Mouse (Mus musculus) intestine, embryonic 16.5 days (tissue): Measurements from ENCODE around the gene Itga3. TPM values are rescaled to one million over a fixed set of nuclear protein-coding genes. Genes with fewer than 3 reads are reported as not detected.
A peak's percentile ranks its signal among the peaks of the same experiment; 100 is the strongest.

ENCODE experiments used
- ATAC-seq: fragments of 200-750 bp; cut with Nextera tagmentation; 2 replicates; pipeline ENCODE4 v1.8.0; 2017; ENCODE audit warnings: moderate TSS enrichment, moderate library complexity
- H3K27ac ChIP-seq: fragments of 300-500 bp; sonication (generic); 2 replicates; pipeline ENCODE4 v1.5.1; 2014; ENCODE audit warnings: mild to moderate bottlenecking, low read length
- H3K27me3 ChIP-seq: fragments of 300-500 bp; sonication (generic); replicated peaks from 2 replicates; pipeline ENCODE4 v1.6.1; 2014; ENCODE audit warnings: low read length, control low read depth, mixed read lengths; ENCODE audit not compliant: control insufficient read depth, insufficient read depth
- H3K36me3 ChIP-seq: fragments of 300-500 bp; sonication (generic); 2 replicates; pipeline ENCODE4 v1.6.1; 2014; ENCODE audit warnings: low read length, control low read depth; ENCODE audit not compliant: control insufficient read depth, insufficient read depth
- H3K4me1 ChIP-seq: fragments of 300-500 bp; sonication (generic); 2 replicates; pipeline ENCODE4 v1.6.1; 2014; ENCODE audit warnings: low read length, control low read depth, mixed read lengths; ENCODE audit not compliant: control insufficient read depth, insufficient read depth
- H3K4me2 ChIP-seq: fragments of 300-500 bp; sonication (generic); 2 replicates; pipeline ENCODE4 v1.6.1; 2014; ENCODE audit warnings: low read depth, low read length, control low read depth
- H3K4me3 ChIP-seq: fragments of 300-500 bp; sonication (generic); 2 replicates; pipeline ENCODE4 v1.5.1; 2014; ENCODE audit warnings: mild to moderate bottlenecking, low read length
- H3K9ac ChIP-seq: fragments of 300-500 bp; sonication (generic); 2 replicates; pipeline ENCODE4 v1.6.1; 2014; ENCODE audit warnings: low read depth, low read length
- H3K9me3 ChIP-seq: fragments of 300-500 bp; sonication (generic); 2 replicates; pipeline ENCODE4 v1.6.1; 2016; ENCODE audit warnings: low read length, control low read depth; ENCODE audit not compliant: control insufficient read depth
- WGBS: fragments of 180-500 bp; shearing (Covaris S2); extraction: QIAGEN DNeasy Blood & Tissue Kit; methylation state at CpG from one replicate; pipeline ENCODE4 v1.1.7; 2014; 5-methylcytosine and 5-hydroxymethylcytosine counted together
- polyA plus RNA-seq: library from polyadenylated mRNA; unstranded; fragments of >200 nt; fragmentation: Nextera tagmentation; extraction: Ambion mirVana; gene quantifications from 2 replicates; pipeline ENCODE4 v1.2.1, GENCODE M21; 2015

Gene Itga3
- 35.7 and 39.9 TPM in 2 replicates for polyA plus RNA-seq

- Histone ChIP-seq H3K9ac (peak within 1 kb of the TSS; percentile 81), H3K4me3 (peak within 1 kb of the TSS; percentile 65), H3K27me3 (no peaks in the 10 kb centered on the region), H3K27ac (peak within 1 kb of the TSS; percentile 94), H3K9me3 (no peaks in the 10 kb centered on the region), H3K36me3 (no peaks in the 10 kb centered on the region), H3K4me1 (peaks cover 62% of the 10 kb centered on the region), H3K4me2 (peak within 1 kb of the TSS; percentile 60)
- WGBS, result under 1% methylated on average over 44 of the region's 51 CpGs
- ATAC-seq, result peak; percentile 81
These were observed at the start of gene Itga3 for GRCm38 (mm10) chr11:95076536-95077111. Gene Itga3 (minus strand): TSS chr11:95076801.

- Histone ChIP-seq H3K9ac (no peak overlapping the region), H3K4me3 (no peak overlapping the region), H3K27ac (no peak overlapping the region), H3K27me3 (peaks cover 43% of the 10 kb centered on the region), H3K9me3 (no peaks in the 10 kb centered on the region), H3K4me2 (no peak overlapping the region), H3K4me1 (peaks cover 19% of the 10 kb centered on the region), H3K36me3 (no peaks in the 10 kb centered on the region)
- ATAC-seq, result no peak
- WGBS, result 39% methylated on average over 7 of the region's 7 CpGs
These were observed 48.9 kb upstream of the Itga3 start for GRCm38 (mm10) chr11:95125366-95125948.

GRCm38 (mm10) chr11:95122100-95122489, 45.5 kb upstream of the Itga3 start:
- no peaks in the 10 kb centered on the region for H3K36me3 ChIP-seq
- peaks cover 25% of the 10 kb centered on the region for H3K4me1 ChIP-seq
- no peak for ATAC-seq
- 52% methylated on average over 6 of the region's 6 CpGs for WGBS
- no peak overlapping the region for H3K27ac ChIP-seq
- H3K9me3 ChIP-seq, result no peaks in the 10 kb centered on the region
- H3K9ac ChIP-seq, result no peak overlapping the region
- no peak overlapping the region for H3K4me3 ChIP-seq
- H3K4me2 ChIP-seq, result no peak overlapping the region
- H3K27me3 ChIP-seq, result peaks cover 68% of the 10 kb centered on the region

GRCm38 (mm10) chr11:95121161-95122099, 44.8 kb upstream of the Itga3 start:
- H3K4me1 ChIP-seq, result peaks cover 20% of the 10 kb centered on the region
- H3K27ac ChIP-seq, result no peak overlapping the region
- H3K36me3 ChIP-seq, result no peaks in the 10 kb centered on the region
- peak overlapping the region; percentile 51 for H3K9ac ChIP-seq
- ATAC-seq, result no peak
- 2% methylated on average over 53 of the region's 63 CpGs for WGBS
- no peaks in the 10 kb centered on the region for H3K9me3 ChIP-seq
- H3K4me2 ChIP-seq, result peak overlapping the region; percentile 60
- peaks cover 68% of the 10 kb centered on the region for H3K27me3 ChIP-seq
- peak overlapping the region; percentile 45 for H3K4me3 ChIP-seq

- WGBS, result 2% methylated on average over 21 of the region's 21 CpGs
- peak overlapping the region; percentile 71 for H3K4me2 ChIP-seq
- no peaks in the 10 kb centered on the region for H3K9me3 ChIP-seq
- no peak overlapping the region for H3K27ac ChIP-seq
- H3K27me3 ChIP-seq, result peaks cover 68% of the 10 kb centered on the region
- H3K4me1 ChIP-seq, result peaks cover 18% of the 10 kb centered on the region
- H3K4me3 ChIP-seq, result peak overlapping the region; percentile 45
- no peak overlapping the region for H3K9ac ChIP-seq
- H3K36me3 ChIP-seq, result no peaks in the 10 kb centered on the region
- no peak for ATAC-seq
These were observed 44.0 kb upstream of the Itga3 start for GRCm38 (mm10) chr11:95120633-95121020.

GRCm38 (mm10) chr11:95119990-95120632, 43.5 kb upstream of the Itga3 start, which contains the start of gene Dlx3:
Gene Dlx3 (plus strand): TSS chr11:95120119.
- no peaks in the 10 kb centered on the region for H3K36me3 ChIP-seq
- H3K4me1 ChIP-seq, result peaks cover 18% of the 10 kb centered on the region
- peak within 1 kb of the TSS; percentile 71 for H3K4me2 ChIP-seq
- H3K9ac ChIP-seq, result no peak within 1 kb of the TSS
- peak within 1 kb of the TSS; percentile 45 for H3K4me3 ChIP-seq
- H3K27me3 ChIP-seq, result peaks cover 65% of the 10 kb centered on the region
- no peaks in the 10 kb centered on the region for H3K9me3 ChIP-seq
- H3K27ac ChIP-seq, result no peak within 1 kb of the TSS
- WGBS, result under 1% methylated on average over 53 of the region's 55 CpGs
- peak; percentile 32; the same call in 1 of the 2 replicates for ATAC-seq

GRCm38 (mm10) chr11:95118505-95118904, 41.9 kb upstream of the Itga3 start:
- Histone ChIP-seq H3K36me3 (no peaks in the 10 kb centered on the region), H3K27ac (no peak overlapping the region), H3K9ac (no peak overlapping the region), H3K4me1 (peaks cover 18% of the 10 kb centered on the region), H3K4me3 (no peak overlapping the region), H3K27me3 (peaks cover 54% of the 10 kb centered on the region), H3K9me3 (no peaks in the 10 kb centered on the region), H3K4me2 (no peak overlapping the region)
- no peak for ATAC-seq
- WGBS, result 3% methylated on average over 8 of the region's 8 CpGs

- Histone ChIP-seq H3K4me1 (peaks cover 18% of the 10 kb centered on the region), H3K9me3 (no peaks in the 10 kb centered on the region), H3K36me3 (no peaks in the 10 kb centered on the region), H3K9ac (no peak overlapping the region), H3K4me2 (no peak overlapping the region), H3K27me3 (peaks cover 40% of the 10 kb centered on the region), H3K27ac (no peak overlapping the region), H3K4me3 (no peak overlapping the region)
- ATAC-seq, result peak; percentile 73
- WGBS, result 3% methylated on average over 6 of the region's 6 CpGs
These were observed 40.4 kb upstream of the Itga3 start for GRCm38 (mm10) chr11:95117030-95117429.

- Histone ChIP-seq H3K4me2 (no peak overlapping the region), H3K36me3 (no peaks in the 10 kb centered on the region), H3K9ac (no peak overlapping the region), H3K27me3 (peaks cover 4% of the 10 kb centered on the region; the same call in 1 of the 2 replicates), H3K27ac (no peak overlapping the region), H3K4me1 (peaks cover 12% of the 10 kb centered on the region), H3K9me3 (no peaks in the 10 kb centered on the region), H3K4me3 (no peak overlapping the region)
- WGBS, result 85% methylated on average over 7 of the region's 7 CpGs
- no peak for ATAC-seq
These were observed 33.5 kb upstream of the Itga3 start for GRCm38 (mm10) chr11:95110081-95110480.
